Mouse (Mus musculus): ENCODE data around the gene Tbc1d1.
"Not testable (repeated sequence)": the region's sequence is repeated elsewhere in the genome, so short reads cannot be mapped to it uniquely, and the experiment has no call there.

The Tbc1d1 gene

DNA sequence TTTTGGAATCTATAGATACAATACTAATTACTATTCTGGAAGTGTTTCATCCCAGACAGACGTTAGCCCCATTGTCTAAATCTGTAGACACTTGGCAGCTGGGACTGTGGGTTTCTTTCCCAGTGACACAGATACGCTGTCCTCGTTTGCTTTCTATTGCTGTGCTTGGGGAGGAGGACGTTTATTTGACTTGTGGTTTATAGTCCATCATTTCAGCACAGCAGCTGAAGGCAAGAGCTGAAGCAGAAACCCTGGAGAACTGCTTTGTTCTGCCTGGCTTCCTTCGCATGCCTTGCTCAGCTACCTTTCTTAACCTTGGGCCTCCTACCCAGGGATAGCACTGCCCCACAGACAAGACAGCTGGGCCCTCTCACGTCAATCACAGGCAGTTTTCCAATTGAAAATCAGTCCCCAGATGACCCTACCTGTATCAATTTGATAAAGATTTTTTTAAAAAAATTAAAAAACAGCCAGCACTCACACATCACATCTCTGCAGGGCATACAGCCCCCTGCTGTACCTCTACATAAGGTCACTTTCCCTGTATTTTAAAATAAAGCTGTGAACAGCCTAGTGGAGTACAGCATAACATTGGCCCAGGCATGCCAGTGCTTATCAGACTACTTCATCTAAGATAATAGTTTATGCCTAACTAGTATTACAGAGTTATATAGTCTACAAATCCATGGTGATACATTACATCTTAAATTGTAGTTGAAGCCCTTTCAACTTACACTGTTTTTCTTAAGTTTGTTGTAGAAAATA is 158.4 kb downstream of the Tbc1d1 start:
- no peak for DNase-seq (ENCODE audit: low read depth)

DNA sequence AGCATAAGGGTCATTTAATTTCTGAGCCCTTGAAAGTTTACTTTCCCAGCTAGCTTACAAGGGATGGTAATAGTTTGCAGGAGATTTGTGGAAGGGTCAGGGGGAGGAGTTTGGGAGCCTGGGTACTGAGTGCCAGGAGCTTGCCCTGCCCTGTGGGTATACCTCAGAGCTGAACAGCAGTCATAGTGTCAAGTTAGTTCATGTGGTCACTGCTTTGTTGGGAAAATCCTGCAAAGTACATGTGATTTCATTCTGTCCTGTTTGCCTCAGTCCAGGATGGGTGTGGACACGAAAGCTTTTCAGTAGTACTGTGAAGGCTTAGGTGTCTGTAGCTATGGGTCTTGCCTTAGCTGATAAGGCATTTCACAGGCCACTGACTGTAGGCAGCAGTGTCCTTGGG is 159.0 kb downstream of the Tbc1d1 start:
- no peak for DNase-seq (ENCODE audit: low read depth)

DNA sequence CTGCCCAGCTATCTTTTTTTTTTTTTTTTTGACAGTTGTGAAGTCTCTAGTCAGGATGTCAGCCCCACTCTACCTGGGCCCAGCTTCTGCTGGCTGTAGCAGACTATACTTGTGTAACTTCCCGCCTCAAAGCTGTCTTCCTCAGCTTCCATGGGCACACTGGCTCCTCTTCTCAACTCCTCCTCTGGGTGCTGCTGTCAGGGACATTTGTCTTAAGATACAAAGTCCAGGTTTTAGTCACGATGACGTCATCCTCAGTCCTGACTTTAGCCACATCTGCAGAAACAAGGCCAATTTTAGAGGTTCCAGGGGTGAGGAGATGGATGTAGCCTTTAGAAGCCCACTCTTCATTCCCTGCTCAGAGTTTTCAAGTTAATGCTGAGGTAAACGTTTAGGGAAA is 167.2 kb downstream of the Tbc1d1 start:
- DNase-seq (ENCODE audit: low read depth): no peak

DNA sequence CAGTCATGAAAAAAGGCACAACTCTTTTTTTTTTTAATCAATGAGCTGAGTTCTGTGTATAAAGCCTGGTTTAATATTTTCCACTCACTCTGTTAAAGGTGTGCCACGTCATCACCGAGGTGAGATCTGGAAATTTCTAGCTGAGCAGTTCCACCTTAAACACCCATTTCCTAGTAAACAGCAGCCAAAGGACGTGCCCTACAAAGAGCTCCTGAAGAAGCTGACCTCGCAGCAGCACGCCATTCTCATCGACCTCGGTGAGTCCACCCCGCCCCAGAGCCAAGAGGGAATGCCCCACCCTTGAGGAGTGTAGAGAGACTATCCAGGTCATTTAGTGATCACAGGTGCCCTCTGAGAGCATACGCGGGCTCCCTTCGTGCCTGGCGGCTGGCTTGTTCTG is 168.2 kb downstream of the Tbc1d1 start:
- no peak for DNase-seq (ENCODE audit: low read depth)

DNA sequence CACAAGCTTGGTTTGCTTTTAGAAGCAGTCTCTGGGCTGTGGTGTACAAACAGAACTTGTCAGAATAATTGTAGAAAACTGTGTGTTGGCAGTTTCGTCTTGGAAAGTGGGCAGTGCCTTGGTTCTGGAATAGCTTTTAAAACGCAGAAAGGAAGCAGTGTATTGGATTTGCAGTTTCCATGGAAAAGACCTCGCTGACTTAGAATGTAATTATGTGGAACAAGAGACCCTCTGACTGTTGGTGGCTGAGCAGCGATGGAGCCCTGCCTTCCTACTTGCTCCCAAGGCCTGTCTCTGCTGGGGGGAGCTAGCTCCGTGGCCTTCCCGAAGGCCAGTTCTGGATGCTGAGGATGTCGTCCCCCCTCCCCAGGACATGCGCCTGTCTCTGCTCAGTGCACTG is 168.8 kb downstream of the Tbc1d1 start:
- no peak for DNase-seq (ENCODE audit: low read depth)

DNA sequence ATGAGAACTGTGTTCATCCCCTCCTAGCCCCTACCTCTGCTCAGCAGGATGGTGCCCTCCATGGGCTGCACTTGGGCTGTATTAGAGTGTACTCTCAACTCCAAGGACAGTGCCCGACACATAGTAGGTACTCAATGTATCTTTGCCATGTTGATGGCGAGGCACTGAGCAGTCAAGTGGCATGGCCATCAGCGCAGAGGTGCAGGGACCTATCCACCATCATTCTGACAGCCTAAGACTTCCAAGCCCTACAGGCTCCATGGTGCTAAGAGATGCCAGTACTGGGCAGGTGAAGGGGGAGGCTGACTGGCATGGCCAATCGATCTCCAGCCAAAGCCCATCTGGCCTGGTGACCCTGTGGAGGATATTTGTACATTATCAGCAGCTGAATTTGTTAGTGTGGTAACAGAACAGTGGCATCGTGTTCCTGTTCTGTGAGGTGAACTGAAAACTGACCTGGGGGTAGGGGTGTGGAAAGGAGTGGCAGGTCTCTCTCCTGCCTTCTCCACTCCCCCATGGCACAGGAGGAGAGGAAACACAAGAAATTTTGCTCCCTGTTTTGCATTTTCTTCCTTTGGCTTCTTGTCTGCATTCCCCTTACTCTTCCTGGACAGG is 169.7 kb downstream of the Tbc1d1 start:
- no peak for DNase-seq (ENCODE audit: low read depth)

DNA sequence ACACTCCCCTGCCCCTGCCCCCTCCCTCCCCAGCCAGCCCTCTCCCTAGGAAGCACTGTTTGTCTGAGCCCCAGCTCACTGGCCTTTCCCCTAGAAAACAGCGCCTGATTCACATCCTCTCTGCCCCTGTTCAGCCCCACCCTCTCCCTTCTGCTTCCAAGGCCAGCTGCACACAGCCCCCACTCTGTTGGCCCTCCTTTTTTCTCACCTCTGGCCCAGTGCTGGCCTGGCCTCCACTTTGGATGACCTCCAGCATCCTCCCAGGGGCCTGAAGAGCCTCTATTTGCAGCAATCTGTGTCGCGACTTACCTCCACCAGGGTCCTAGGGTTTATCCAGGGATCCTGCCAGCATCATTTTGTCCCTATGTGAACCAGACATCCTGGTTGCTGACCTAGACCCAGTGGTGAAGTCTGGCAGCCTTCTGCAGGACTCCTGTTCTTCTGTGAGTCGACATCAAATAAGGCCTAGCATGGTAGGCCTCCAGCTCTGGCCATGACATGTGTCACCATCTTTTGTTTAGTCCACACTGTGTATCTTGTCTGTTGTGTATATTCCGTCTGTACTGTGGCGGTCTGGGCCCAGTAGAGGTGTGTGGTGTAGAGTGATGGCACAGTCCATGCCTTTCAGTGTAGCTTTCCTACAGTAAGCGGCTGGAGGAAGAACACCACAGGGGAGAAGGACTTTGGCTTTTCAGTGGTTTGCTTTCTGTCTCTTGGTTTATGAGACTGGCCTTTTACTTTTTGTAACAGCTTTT is 170.5 kb downstream of the Tbc1d1 start:
- no peak for DNase-seq (ENCODE audit: low read depth)

DNA sequence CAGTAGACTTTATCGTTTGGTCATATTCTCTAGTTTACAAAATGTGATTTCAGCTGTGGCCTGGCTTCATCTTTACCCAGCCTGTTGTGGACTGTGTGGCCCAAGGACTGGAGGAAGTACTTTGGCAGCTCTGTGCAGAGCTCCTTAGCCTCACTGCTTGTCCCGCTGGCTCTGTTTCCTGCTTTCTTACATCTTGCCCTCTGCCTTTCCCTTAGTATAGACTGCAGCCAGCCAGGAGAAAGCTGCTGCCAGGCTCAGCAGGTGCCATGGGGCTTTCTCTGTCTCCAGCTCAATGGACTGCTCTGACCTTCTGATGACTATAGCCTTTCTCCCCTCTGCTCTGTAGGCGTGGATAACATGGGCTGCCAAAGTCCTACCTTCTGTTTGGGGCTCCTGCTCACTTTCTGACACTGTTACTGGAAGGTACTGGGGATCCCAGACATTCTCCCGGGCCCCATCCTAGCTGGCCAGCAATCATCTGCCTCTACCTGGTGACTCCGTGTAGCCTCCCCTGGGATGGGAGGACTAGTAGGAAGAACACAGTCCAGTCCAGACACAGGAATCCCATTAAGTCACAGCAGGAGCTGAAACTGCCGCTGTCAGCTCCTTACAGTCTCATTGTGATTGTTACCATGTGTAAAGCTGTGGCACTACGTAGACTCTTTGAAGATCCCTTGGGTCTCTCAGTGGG is 171.3 kb downstream of the Tbc1d1 start:
- DNase-seq (ENCODE audit: low read depth): no peak

DNA sequence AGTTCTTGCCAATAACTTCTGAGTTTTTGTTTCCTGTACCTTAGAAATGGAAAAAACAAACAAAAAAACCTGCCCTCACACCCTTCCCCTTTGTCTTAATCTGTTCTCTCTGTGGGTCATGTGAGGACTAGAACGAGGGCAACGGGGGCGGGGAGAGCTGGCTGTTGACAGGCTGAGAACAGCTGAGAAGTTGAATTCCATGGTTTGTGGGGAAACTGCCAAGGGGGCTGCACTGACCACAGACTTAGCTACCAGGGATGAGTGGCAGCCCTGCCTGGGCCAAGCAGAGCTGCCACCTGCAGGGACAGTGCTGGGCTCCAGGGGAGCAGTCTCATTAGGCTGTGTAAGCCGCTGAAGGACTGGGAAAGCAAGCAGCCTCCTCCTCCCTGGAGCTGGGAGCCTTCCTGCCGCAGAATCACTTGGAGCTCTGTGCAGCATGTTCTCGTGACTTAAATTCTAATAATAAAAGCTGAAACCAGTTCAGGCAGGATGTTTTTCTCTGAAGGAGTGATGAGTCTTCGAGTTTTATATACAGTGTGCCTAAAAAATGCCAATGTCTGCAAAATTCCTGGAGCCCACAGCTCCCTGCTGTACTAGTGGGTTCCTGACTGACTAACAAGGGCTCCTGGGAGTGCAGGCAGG is 180.8 kb downstream of the Tbc1d1 start:
- DNase-seq (ENCODE audit: low read depth): no peak

DNA sequence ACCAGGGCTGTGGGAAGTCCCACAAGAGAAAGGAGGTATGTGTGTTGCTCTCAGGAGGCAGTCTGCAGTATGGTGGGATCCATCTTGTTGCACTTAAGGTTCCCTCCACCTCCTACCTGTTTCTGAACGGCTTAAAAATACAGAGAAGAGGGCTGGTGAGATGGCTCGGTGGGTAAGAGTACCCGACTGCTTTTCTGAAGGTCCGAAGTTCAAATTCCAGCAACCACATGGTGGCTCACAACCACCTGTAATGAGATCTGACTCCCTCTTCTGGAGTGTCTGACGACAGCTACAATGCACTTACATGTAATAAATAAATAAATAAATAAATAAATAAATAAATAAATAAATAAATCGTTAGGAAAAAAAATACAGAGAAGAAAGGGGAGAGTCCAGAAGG is 182.7 kb downstream of the Tbc1d1 start:
- DNase-seq (ENCODE audit: low read depth): not testable (repeated sequence)

DNA sequence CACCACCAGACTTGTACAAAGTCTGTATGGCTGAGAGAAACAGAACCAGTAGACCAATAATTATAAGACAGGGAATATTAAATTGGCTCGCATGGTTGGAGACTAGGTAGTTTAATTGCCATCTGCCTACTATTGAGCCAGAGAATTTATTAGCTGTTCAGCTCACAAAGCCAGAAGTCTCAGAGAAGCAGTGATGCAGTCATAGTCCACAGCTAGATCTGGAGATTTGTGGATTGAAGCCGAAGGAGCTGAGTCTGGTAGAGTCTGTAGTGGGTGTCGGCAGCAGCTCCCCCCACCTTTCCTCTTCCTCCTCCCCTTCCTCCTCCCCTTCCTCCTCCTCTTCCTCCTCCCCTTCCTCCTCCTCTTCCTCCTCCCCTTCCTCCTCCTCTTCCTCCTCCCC is 184.3 kb downstream of the Tbc1d1 start:
- DNase-seq (ENCODE audit: low read depth): no peak

DNA sequence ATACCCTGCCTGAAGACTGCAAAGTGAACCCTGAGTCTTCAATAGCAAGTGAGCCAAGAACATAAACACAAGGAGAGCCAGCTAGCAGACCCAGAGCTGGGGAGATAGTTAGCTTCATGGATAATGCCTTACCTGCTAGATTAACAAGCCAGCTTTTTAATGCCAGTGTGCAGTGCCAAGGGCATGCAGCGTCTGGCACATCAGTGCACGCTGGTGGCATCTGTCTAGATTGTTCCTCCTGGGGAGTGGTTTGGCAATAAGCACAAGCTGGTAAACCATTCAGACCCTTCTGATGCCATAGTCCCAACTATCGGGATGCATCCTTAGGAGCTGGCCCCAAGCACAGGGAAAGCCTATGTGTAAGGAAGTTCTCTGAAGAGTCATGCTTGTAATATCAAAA is 185.6 kb downstream of the Tbc1d1 start:
- no peak for DNase-seq (ENCODE audit: low read depth)

DNA sequence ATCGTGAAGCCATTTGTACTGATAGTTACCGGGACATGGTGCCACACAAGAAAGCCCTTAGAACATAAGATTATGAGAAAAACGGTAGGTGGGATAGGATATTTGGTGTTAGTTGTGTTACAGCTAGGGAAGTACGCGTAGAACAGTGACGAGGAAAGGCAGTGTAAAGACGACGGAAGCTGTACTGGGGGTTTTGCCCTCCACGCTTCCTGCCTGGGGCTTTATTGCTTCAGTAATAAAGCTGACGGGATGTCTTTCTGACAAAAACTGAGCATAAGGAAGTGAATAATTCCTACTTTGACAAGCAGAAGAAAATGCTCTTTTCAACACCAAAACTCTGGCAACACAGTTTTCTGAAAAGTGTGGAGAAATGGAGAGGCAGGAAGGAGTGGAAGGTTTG is 186.0 kb downstream of the Tbc1d1 start:
- no peak for DNase-seq (ENCODE audit: low read depth)

DNA sequence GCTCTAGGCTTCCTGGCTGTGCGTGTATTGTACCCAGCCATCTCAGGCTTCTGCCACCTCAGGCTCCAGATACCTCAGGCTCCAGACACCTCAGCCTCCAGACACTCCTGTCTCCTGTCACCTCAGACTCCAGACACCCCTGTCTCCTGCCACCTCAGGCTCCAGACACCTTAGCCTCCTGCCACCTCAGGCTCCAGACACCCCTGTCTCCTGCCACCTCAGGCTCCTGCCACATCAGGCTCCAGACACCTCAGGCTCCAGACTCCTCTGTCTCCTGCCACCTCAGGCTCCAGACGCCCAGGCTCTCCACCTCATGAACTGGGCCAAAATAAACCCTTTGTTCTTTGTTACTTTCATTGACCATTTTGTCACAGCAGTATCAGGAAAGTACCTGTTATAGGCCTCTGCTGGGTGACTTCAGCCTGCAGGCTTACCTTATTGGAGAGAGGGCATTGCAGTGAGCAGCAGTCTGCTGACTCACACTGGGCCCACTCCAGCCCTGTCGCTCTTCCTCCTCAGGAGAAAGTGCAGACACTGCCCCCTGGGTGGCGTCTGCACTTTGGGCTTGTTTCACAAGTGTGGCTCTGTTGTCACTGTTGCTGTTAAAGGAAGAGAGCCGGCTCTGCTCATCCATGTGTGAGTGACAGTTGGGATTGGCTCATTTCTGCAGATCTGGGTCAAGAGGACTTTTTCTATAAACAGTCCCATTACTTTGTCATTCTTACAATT is 188.0 kb downstream of the Tbc1d1 start:
- peak; percentile 15 for DNase-seq (ENCODE audit: low read depth)

DNA sequence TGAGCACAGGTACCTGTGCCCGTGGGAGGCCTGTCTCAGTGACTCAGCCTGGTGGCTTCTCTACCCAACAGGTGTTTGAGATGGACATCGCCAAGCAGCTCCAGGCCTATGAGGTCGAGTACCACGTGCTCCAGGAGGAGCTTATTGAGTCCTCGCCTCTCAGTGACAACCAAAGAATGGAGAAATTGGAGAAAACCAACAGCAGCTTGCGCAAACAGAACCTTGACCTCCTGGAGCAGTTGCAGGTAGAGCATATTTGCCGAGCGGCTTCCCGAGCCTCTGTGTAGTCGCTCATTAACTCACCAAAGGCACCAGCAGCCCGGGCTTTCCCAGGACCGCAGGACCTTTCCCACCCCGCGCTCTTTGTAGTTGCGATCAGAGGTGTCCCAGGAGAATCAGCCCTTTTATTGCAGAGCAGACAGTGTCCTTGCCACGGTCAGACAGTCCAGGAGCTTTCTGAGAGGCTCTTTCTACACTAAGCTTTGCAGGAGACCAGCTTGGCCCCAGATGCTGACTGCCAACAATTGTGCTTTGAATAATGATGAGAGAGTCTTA is 189.2 kb downstream of the Tbc1d1 start:
- DNase-seq (ENCODE audit: low read depth): no peak

DNA sequence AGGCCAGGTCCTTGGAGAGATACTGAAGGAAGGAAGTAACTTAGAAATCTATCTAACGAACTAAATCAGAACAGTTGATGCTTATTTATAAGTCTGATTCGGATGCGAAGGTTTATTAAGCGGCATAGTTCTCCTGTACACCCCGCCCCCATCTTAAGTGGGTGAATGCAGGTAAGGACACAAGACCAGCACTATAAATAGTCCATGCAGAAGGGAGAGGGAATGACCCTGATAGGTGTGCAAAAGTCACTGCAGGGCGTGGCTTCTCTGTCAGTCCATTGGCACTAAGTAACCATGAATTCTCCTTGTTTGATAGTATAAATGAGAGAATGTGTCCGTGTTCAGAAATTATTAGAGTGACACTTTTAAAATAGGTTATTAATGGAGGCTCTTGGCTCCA is 189.7 kb downstream of the Tbc1d1 start:
- DNase-seq (ENCODE audit: low read depth): no peak

DNA sequence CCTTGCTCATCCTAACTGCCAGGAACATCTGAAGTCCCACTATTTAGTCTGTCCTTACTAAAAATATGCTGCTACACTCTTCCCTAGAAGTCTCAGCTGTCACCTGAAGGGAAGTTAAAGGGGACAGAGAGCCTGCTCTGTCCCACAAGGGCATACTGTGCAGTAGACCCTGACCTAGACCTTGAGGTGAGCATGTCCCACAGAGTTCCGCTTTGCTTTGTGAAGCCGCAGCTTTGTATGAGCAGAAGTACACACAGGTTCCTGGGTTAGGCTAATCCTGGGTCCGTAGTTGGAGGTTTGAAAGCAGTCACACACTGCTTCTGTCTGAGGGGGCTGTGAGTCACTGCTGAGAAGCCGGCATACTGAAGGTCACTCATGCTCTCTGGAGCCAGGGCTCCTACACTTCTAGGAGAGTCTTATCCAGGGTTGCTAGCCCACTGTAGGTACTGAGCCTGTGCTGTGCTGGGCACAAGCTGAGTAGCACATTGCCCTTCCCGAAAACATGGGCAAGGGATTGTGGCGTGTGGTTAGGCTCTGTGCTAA is 190.3 kb downstream of the Tbc1d1 start:
- DNase-seq (ENCODE audit: low read depth): no peak

DNA sequence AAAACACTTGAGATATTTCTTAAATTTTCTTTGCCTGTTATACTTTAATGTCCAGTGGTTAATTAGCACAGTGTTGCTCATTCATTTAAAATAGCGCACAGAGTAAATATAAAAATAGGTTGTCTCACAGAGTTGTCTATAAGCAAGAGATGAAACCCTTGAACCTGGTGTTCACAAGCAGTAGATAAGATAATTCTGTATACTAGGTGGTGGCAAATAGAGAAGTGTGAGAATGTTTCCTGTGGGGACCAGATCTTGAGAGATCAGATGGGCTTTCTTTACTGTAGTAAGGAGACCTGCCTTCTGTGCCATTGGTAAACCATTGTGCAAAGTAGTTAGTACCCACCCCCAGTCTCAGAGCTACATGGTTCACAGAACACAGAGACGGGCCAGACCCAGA is 192.1 kb downstream of the Tbc1d1 start:
- DNase-seq (ENCODE audit: low read depth): no peak

DNA sequence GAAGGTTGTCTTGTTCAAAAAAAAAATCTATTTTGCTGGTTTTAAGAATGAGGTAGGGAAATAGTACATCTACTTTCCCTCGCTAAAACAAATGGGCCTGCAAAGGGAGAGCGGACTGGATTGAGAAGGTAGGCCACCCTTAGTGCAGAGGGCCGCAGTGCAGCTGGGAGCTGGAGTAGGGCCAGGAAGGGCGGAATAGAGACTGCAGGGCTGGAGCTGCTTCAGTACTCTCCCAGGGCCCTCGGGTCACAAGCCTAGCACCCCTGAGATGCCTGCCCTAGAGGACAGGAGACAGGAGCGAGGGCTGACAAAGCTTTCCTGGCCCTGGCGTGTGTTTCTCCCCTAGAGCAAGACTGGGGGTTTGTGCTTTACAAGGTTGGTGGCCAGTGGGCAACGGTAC is 192.7 kb downstream of the Tbc1d1 start:
- DNase-seq (ENCODE audit: low read depth): no peak

DNA sequence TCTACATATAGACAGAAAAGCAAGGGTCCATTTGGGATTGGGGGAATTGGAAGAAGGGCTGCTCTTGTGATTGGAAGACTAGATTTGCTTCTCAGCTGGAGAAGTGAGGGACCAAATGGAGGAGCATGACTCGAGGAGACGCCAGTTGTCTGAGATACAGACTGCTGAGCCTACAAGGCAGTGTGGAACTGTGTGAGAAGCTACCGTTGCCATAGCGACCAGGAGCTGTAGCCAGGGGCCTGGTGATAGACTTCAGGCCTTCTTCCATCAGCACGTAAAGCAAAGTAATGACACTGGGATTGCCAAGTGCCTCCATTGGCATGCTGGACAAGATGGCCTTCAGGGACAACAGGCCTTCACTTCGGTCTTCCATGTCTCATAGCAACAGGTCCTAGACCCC is 195.9 kb downstream of the Tbc1d1 start:
- DNase-seq (ENCODE audit: low read depth): no peak
